Mouse (Mus musculus) heart, adult 11 months (tissue): ENCODE data around the gene Dab2.

Experiments
- DNase-seq: peaks from one replicate; pipeline ENCODE4 v3.0.0; 2022

The Dab2 gene

GRCm38 (mm10) chr15:6398211-6398610, 98.6 kb downstream of the Dab2 start:
- DNase-seq = peak; percentile 5

- DNase-seq = peak; percentile 73
These were observed 99.3 kb downstream of the Dab2 start for GRCm38 (mm10) chr15:6398881-6399280.

- DNase-seq = peak; percentile 39
These were observed 100.5 kb downstream of the Dab2 start for GRCm38 (mm10) chr15:6400115-6400514.

GRCm38 (mm10) chr15:6402433-6402832, 102.8 kb downstream of the Dab2 start:
- no peak for DNase-seq

GRCm38 (mm10) chr15:6404172-6404571, 104.6 kb downstream of the Dab2 start:
- DNase-seq = no peak

- peak; percentile 68 for DNase-seq
These were observed 107.2 kb downstream of the Dab2 start for GRCm38 (mm10) chr15:6406771-6407170.

- DNase-seq = peak; percentile 71
These were observed 109.4 kb downstream of the Dab2 start for GRCm38 (mm10) chr15:6409031-6409430.

- DNase-seq = peak; percentile 15
These were observed 110.6 kb downstream of the Dab2 start for GRCm38 (mm10) chr15:6410161-6410560.

GRCm38 (mm10) chr15:6411334-6411733, 111.7 kb downstream of the Dab2 start:
- DNase-seq = peak; percentile 92

- peak; percentile 12 for DNase-seq
These were observed 115.7 kb downstream of the Dab2 start for GRCm38 (mm10) chr15:6415317-6415716.

GRCm38 (mm10) chr15:6431777-6432176, 132.2 kb downstream of the Dab2 start:
- no peak for DNase-seq

- peak; percentile 94 for DNase-seq
These were observed 132.8 kb downstream of the Dab2 start for GRCm38 (mm10) chr15:6432411-6432810.

GRCm38 (mm10) chr15:6435281-6435680, 135.7 kb downstream of the Dab2 start:
- DNase-seq = peak; percentile 96

GRCm38 (mm10) chr15:6435773-6436172, 136.2 kb downstream of the Dab2 start:
- DNase-seq = peak; percentile 85

GRCm38 (mm10) chr15:6438685-6439084, 139.1 kb downstream of the Dab2 start:
- no peak for DNase-seq

- no peak for DNase-seq
These were observed 144.9 kb downstream of the Dab2 start for GRCm38 (mm10) chr15:6444452-6444851.

GRCm38 (mm10) chr15:6445135-6445534, 145.5 kb downstream of the Dab2 start, which contains the start of gene C9:
Gene C9 (plus strand): TSS chr15:6445327.
- no peak for DNase-seq

GRCm38 (mm10) chr15:6446181-6446580, 146.6 kb downstream of the Dab2 start:
- no peak for DNase-seq

- peak; percentile 88 for DNase-seq
These were observed 149.3 kb downstream of the Dab2 start for GRCm38 (mm10) chr15:6448892-6449291.

- DNase-seq = no peak
These were observed 154.9 kb downstream of the Dab2 start for GRCm38 (mm10) chr15:6454461-6454860.

GRCm38 (mm10) chr15:6461381-6461780, 161.8 kb downstream of the Dab2 start:
- no peak for DNase-seq

GRCm38 (mm10) chr15:6463361-6463923, 163.9 kb downstream of the Dab2 start:
- DNase-seq = no peak

GRCm38 (mm10) chr15:6466995-6467394, 167.4 kb downstream of the Dab2 start:
- peak; percentile 81 for DNase-seq

- DNase-seq = no peak
These were observed 169.3 kb downstream of the Dab2 start for GRCm38 (mm10) chr15:6468845-6469244.

GRCm38 (mm10) chr15:6469384-6469783, 169.8 kb downstream of the Dab2 start:
- no peak for DNase-seq
